Mouse (Mus musculus): ENCODE data around the gene Tenm4.

The Tenm4 gene

DNA sequence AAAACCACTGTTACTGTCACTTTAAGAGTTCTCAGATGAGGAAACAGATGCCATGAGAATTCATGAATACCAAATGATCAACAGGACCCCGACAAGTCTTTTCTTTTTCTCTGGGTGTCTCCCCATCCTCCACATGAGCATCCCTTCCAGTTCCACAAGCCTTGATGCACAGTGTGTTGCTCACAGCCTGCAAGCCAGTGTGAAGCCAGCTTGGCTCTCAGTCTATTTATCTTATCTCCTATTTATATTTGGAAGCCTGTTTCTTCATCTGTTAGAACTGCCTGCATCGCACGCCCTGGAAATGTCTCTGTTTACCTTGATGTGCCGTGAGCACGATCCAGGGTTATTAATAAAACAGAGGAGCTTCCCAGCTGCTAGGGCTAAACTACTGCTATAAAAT lies 169.8 kb downstream of the Tenm4 start:
- no peak for DNase-seq (ENCODE audit: low spot score in 2 of 2)

DNA sequence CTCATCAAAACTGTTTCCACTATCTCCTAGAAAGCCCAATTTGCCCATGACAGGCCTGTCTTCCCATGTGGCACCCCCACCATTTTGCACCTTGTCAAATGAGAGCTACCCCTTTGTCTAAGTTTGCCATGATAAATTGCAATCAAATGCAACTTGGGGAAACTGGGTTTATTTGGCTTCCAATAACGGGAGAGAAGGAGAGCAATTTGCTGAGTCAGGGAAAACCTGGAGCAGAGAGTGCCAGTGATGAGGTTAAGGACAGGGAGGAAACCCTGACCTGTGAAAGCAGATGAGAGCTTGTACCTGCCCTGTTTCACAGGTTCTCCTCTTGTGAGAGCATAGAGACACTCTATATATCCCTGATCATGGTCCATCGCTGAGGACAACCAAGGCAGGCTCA lies 170.4 kb downstream of the Tenm4 start:
- DNase-seq (ENCODE audit: low spot score in 2 of 2): no peak

DNA sequence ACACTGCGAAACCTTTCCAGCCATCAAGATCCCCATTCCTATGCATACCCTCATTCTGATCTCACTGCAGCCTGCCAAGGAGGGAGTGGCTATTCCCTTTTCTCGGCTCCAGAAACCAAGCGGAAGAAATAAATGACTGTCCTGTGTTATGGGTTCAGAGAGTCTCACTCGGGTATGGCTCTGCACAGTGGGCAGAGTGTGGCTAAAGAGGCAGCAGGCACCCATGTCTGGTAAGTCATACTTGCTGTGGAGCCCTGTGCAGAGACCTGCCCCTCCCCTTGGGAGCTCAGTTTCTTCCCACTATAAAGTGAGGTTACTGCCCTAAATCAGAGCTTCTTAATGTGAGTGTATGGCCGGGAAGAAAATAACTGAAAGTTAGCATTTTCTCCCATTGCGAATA lies 171.9 kb downstream of the Tenm4 start:
- DNase-seq (ENCODE audit: low spot score in 2 of 2): no peak

DNA sequence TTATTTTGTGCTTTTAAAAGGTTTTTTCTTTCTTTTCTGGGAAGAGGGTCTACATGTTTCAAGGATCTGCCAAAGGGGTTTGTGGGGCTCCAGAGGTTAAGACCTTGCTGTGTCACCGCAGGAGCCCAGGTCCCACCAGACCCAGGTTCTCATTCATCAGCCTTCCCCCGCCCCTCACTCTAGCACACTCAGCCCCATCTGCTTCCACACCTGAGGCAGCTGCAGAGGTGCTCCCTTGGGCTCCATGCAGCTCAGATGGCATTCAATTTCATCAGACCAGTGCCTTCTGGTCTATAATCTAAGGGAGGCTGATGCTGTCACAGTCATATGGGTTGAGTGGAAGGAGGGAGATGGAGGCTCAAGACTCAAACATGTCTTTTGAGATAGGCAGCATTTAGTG lies 172.6 kb downstream of the Tenm4 start:
- DNase-seq (ENCODE audit: low spot score in 2 of 2): no peak

DNA sequence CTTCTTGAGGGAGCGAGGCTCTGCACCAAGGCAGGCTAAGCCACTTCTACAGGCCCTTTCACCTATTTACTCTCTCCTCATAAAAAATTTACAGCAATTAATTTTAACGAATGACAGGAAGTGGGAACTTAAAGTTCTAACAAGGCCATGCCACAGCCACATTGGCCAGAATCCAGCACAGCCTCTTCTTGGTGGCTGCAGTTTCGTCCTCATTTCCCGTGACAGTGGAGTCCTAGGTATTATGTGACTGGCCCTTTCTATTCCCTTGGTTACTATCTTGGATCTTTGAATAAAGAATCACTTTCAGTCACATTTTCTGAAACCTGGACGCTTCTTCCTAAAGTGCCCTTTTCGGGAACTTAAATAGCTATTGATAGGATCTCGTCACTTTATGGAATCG lies 181.6 kb downstream of the Tenm4 start:
- DNase-seq (ENCODE audit: low spot score in 2 of 2): no peak

DNA sequence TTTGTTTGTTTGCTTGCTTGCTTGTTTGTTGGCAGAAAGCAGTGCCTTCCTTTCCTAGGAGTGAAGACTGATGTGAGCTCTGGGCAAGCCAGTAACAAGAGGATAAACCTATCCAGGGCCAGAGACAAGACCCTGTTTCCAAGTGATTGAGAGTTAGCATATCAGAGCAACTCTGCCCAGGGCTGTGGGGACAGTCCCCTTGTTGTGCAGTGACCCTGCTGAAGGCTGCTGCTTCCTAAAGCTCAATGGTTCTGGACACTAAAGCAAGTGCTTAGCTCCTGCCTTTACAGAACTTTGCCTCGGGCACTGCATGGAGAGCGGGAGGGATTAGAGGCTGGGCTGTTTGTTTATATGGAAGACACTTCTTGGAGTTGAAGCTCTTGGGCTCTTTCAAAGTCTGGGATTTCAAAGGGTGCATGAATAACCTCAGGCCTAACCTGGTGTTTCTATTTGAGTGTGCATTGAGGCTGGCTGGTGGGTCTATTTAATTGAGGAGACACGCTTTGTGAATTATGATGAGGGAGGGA lies 185.3 kb downstream of the Tenm4 start:
- no peak for DNase-seq (ENCODE audit: low spot score in 2 of 2)

DNA sequence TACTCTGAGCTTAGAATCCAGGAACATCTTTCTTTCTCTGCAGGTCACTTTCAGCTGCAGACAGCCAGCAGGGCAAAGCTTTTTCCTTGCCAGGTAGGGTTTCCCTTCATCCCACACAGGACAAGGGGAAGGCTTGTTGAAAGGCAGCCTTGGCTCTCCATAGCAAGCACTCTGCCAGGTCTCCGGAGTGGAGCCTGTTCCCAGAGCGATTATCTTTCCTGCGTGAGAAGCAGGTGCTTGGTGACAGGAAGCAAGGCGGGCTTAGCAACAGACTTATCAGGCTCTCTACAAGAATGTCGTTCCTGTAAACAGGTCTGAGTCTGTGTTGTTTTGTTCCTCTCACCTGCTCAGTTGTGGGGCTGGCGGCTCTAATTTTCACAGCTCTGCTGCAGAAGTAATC lies 186.5 kb downstream of the Tenm4 start:
- peak; percentile 12 to 31 for DNase-seq (ENCODE audit: low spot score in 2 of 2)

DNA sequence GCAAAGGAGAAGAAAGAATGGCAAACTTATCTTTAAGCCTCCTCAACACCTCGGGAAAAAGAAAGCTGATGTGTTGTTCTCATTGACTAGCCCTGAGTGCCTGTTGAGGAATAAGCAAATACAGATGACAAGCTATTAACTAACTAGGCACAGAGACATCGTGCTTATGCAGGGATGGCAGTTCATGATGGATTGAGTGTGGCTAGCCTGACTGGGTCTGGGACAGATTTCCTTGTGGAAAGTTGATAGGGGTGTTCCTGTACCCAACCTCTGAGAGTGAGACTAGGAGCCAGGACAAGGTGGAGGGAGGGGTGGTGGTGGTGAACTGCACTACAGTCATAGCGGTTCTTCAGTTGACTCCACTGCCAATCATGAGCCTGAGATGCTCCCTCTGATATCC lies 192.3 kb downstream of the Tenm4 start:
- DNase-seq (ENCODE audit: low spot score in 2 of 2): no peak

DNA sequence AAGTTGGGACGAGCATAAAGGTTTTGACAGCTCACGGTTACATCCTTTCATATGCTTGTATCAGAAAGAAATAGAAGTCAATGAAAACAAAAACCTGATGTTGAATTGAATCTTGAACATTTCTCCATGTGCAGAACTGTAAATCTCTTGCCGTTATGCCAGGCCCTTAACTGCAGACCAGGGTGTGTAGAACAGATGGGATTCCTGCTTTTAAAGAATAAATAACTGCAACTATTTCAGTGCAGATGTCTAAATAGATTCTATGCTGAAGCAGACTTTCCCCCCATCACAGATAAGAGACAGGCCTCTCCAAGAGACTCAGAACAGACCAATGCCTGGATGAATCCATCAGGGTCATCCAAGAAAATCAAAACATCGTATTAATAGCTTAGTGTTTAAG lies 198.9 kb downstream of the Tenm4 start:
- no peak for DNase-seq (ENCODE audit: low spot score in 2 of 2)

DNA sequence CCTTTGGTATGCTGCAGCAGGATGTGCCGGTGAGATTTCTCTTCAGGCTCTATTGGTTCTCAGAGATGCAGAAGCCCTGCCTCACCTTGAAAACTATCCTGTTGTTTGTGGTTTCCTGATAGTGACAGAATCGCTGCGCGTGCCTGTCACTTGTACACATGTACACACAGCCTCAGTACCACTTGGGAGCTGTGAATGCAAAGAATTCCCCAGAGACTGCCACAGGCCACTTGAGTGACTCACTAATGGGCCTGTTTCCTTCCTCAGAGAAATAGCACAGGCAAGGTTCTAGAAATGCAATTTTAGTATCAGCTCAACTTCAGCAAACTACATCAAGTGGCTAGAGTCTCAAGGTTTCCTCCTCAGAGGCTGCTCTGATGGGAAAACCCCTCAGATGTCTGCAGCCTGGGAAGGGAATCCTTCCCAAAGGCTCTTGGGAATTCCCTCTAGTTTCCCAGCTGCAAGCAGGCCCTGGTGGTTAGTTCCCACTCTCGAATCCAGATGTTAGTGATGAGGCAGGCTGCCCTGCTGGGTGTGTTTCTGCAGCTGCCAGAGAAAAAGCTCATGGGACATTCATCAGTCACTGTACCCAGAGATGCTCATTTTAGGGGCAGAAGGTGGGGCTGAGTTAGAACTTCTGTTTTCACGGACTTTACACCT lies 203.1 kb downstream of the Tenm4 start:
- peak; percentile 10 to 38 for DNase-seq (ENCODE audit: low spot score in 2 of 2)

DNA sequence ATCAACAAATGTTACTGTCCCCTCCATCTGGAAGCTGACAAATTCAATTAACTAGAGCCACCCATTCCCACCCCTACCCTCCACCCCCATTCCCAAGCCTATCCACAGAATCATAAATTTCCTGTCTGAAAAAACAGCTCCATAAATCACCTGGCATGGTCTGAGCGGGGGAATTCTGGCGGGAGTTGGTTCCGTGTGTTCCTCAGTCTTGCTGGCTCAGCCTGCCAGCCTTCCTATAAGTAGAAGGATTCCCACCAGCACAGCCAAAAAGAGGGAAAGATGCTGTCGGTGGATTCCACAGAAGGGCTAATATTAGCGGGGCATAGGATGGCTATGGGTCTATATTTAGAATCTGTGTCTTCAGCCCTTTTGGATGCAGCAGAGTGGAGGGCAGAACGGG lies 204.5 kb downstream of the Tenm4 start:
- no peak for DNase-seq (ENCODE audit: low spot score in 2 of 2)

DNA sequence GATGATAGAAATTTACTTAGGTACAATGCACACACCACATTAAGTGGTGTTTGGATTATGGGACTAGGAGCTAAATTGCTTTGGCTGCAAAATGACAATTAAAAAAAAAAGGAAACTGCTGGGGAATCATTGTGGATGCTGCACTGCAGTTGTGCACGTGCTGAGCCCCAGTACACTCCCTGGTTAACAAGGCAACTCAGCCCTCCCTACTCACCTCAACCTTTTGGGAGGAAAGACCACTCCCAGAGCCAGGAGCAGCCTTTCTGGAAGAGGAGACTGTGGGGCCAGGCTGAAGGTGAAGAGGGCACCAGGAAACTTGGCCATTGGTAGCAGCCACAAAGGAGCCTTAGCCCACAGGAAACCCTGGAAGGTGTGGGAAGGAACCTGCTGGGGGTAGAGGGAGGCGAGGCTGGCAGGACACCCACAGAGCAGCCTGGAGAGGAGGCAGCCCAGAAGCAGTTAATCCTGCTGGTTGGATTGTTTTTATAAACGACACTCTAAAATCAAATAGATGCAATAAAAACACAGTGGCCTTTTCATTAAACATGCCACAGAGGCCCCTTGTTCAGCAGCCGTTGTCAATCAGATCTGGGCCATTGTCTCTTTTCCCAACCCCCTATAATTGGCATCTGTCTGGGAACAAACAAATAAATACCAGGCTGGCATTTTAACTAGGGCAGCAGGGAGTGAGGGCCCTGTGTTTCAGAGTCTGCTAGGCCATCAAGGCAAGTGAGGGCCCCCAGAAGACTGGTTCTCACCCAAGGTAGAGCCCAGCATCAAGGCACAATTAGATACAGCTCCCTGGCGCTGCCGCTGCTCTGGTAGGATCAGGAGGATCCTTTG lies 212.9 kb downstream of the Tenm4 start:
- no peak for DNase-seq (ENCODE audit: low spot score in 2 of 2)

DNA sequence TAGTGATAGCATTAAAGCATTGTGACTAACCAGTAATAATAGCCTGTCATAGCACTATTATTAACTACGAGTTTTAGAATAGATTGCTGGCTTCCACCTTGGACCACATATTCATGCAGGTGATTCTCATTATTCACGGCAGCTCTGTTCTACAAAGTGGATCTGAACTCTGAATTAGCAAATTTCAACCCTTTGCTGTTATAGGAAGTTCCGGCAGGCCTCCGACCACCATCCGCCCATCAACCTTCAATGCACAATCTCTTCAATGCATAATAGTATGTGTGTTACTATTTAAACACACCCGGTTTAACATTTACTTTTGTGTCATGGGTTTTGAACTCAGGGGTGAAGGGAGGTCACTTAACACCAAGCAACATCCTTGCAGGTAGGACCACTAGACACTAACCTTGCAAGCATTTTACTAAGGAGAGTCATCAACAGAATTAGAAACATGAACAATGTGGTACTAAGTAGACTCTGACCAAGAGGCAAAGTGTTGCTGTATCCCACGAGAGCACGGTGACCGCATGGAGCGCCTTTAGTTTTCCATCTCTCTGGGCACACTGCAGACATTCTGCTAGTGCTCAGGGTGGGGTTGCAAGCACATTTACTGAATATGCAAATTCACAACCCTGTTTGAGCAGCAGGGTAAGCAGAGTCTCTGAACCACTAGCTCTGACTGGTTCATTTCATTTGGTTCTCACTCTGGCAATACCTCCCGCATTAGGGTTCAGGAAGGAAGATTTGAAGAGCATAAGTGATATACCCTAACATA lies 213.9 kb downstream of the Tenm4 start:
- DNase-seq (ENCODE audit: low spot score in 2 of 2): no peak

DNA sequence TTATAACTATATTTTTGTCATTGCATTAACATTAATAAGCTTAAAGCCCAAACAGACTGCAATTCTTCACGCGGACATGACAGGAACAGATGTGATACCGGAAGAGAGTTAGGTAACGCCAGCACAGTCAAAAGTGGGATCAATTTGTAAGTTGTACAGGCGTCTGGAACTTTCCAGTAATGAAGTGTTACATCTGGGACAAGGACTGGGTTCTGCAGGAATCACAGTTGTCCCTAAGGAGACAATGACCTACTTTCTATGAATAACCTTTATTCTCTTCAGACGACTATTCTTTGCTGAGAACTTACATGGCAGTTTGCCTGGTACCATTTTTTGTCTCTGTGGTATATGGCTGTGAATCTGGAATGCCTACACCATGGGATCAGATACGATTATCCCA lies 214.8 kb downstream of the Tenm4 start:
- no peak for DNase-seq (ENCODE audit: low spot score in 2 of 2)

DNA sequence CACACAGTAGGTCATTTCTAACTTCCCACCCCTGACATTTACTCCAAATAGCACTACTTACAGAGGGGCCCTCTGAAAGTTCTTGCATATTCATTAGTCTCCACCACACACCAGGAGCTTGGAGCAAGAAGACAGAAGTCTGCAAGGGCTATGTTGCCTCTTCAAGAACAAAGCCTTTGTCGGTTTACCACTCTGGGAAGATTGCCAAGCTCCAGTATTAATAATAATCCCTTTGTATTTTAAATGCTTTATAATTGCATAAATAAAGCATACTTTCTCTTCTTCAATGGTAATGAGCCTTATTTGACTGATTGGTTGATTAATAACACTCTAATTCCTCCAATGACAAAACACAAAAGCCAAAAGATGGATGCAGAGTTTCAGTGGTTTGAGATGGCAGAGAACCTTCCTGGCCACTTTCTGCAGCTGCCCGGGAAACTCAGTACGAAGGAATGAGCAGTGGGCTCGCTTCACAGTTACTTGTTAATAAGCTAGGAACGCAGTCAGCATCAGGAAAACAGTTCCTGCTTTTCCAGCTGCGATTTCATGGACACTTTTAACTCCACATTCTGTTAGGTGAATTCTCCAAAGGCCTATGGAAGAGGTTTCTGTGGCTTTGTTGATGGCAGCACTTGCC lies 219.1 kb downstream of the Tenm4 start:
- no peak for DNase-seq (ENCODE audit: low spot score in 2 of 2)

DNA sequence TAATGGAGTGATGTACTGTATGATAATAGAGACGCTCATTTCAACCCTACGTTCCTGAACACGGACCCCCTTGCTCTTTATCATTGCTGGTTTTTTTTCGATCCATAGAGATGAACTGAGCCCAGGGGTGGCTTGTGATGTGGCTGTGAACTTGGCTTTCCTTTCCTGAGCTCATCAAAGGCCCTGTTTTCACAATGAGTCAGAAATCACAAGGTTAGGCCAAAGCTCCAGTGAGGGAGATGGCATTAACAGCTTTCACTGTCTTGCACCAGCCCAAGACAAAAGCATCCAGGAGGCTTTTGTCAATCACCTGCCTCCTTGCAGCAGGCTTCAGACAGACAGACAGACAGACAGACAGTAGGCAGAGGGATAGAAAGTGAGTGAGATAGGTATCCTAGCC lies 219.8 kb downstream of the Tenm4 start:
- DNase-seq (ENCODE audit: low spot score in 2 of 2): no peak

DNA sequence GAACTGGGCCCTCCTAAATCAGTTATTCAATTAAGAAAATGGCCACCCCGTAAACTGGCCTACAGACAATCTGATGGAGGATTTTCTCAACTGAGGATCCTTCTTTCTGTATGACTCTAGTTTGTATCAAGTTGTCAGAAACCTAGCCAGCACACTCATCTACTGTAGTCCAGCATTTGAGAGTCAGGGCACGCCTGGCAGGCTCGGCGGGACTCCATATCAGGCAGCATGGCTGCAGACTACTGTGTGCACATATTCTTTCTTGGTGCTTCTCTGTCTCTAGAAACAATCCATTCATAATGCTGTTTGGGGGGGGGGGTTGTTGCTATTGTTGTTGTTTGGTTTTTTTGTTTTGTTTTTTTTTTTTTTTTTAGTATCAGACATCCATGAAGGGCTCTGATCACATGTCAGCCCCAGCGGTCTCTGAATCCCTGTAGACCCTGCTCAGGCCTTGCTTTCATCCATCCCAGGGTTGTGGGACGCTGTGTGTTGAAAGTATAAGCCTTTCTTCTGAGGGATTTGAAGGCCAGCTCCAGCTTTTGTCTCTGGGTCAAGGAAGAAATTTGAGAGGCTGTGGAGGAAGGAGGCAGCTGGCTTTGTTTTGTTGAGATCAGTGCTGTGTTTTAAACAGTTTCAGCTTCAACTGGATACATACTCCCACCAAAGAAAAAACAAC lies 220.9 kb downstream of the Tenm4 start:
- no peak for DNase-seq (ENCODE audit: low spot score in 2 of 2)

DNA sequence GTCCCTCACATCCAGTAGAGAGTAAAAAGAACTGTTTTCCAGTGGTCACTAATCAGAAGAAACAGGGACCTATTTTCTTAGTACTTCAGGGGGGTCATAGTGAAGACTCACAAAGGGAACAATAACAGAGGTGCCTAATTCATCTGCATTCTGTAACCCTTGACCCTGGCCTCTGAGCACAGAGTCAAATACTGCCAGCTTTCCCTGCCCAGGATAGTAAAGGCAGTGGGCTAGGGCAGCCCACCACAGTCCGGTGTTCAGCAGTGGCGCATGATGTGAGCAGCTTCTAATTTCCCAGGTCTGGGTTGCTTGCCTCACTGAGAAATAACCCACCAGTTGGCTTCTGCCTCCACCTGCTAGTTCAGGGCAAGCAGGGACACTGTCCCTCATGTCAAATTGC lies 221.6 kb downstream of the Tenm4 start:
- DNase-seq (ENCODE audit: low spot score in 2 of 2): no peak

DNA sequence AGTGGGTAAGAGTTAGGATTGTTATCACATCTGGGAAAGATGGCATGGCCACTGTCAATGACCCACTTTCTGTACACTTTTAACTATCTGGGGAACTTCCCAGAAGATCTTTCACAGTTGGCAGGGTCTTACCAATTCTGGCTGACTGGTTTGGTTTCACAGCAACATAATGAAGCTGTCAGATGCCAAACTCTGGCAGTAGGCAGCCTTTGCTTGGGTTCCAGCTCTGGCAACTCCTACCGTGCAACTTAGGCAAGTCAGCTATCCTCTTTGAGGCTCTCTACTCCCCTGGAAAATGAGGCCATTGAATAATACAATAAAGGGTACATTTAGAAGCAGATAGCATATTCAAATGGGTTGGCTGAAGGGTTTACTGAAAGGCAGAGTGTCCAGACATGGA lies 226.9 kb downstream of the Tenm4 start:
- DNase-seq (ENCODE audit: low spot score in 2 of 2): no peak

DNA sequence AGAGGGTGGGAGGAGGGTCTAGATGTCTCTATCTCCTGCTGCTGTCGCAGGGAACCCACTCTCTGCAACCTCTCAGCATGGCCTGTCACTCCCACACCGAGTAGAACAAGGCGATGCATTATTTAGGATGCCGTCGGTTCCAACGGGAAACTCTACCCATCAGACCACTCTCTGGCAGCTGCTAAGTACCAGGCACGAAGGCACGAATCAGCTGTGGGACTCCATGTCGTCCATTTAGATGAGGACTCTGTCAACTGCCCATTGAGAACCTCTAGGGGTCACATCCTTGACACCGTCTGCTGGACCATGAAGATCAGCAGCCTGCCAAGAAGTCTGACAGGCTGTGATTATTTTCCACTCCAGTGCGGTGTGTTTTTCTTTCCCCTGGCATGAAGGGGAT lies 229.4 kb downstream of the Tenm4 start:
- DNase-seq (ENCODE audit: low spot score in 2 of 2): no peak

DNA sequence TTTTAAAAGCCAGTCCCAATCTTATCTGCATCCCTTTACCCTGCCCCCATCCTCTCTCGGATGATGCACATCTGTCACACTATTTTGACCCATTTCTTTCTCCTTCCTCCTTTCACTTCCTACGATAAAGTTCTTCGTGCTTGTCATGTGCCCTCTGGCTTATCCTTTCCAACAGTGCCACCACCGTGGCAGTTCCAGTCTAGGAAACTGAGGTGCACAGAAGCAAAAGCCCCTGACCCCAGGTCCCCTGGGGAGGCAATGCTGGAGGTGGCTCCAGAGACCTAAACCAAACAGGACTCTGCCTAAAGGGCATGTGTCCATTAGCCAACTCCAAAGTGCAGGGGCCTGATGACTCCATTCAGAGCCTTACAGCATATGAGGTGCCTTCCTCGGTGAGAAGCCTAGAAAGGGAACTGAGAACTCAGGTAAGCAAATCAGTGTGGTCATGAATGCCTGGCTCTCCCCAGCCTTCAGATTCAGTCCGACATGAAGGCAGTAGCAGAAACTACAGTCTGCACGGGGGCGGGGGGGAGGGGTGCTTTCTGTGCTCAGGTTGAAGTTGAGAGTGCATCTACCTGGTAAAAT lies 235.7 kb downstream of the Tenm4 start:
- DNase-seq (ENCODE audit: low spot score in 2 of 2): no peak

Data from heart, adult 9 months (tissue).